Mouse (Mus musculus) MEL (cell line): ENCODE results near the gene Kcnj6. TPM values are rescaled to one million over a fixed set of nuclear protein-coding genes. Genes with fewer than 3 reads are reported as not detected.

Experiments used
- DNase-seq: peaks from one replicate; pipeline ENCODE4 v3.0.0; 2011; ENCODE audit warnings: low read depth, low spot score
- H3K27ac ChIP-seq: 2 replicates; pipeline ENCODE4 v1.5.1; 2012; ENCODE audit warnings: low read depth, mild to moderate bottlenecking, control low read depth, low read length, moderate library complexity; ENCODE audit not compliant: control insufficient read depth
- H3K27me3 ChIP-seq, 2 experiments: fragments of 150-350 bp in 1 of 2; sonication (generic) in 1 of 2; 2 replicates each; pipeline ENCODE4 v1.6.1; 2012; ENCODE audit warnings: low read length in 2 of 2, mild to moderate bottlenecking in 2 of 2, improper control_type of control experiment in 1 of 2, moderate library complexity in 1 of 2; ENCODE audit not compliant: insufficient read depth in 2 of 2, control insufficient read depth in 1 of 2
- H3K36me3 ChIP-seq, 2 experiments: 2 replicates each; pipeline ENCODE4 v1.6.1; 2012 to 2014; ENCODE audit warnings: low read length in 2 of 2, improper control_type of control experiment in 1 of 2, inconsistent platforms in 1 of 2, mild to moderate bottlenecking in 1 of 2; ENCODE audit not compliant: insufficient read depth in 2 of 2, control insufficient read depth in 1 of 2
- H3K4me1 ChIP-seq, 2 experiments: fragments of 150-350 bp in 1 of 2; sonication (generic) in 1 of 2; 2 replicates each; pipeline ENCODE4 v1.6.1; 2012; ENCODE audit warnings: low read length in 2 of 2, improper control_type of control experiment in 1 of 2, mild to moderate bottlenecking in 1 of 2; ENCODE audit not compliant: insufficient read depth in 2 of 2, control insufficient read depth in 1 of 2
- H3K4me3 ChIP-seq, 2 experiments: fragments of 150-350 bp in 1 of 2; sonication (generic) in 1 of 2; 2 replicates each; pipeline ENCODE4 v1.5.1; 2012; ENCODE audit warnings: low read depth in 2 of 2, low read length in 2 of 2, mild to moderate bottlenecking in 2 of 2, moderate library complexity in 2 of 2, control low read depth in 1 of 2, improper control_type of control experiment in 1 of 2; ENCODE audit not compliant: control insufficient read depth in 1 of 2, insufficient read depth in 1 of 2
- H3K79me2 ChIP-seq: 2 replicates; pipeline ENCODE4 v1.6.1; 2012; ENCODE audit warnings: mild to moderate bottlenecking, low read length, moderate library complexity; ENCODE audit not compliant: control insufficient read depth, poor library complexity, insufficient read depth
- H3K9ac ChIP-seq: 2 replicates; pipeline ENCODE4 v1.6.1; 2012; ENCODE audit warnings: low read depth, mild to moderate bottlenecking, control low read depth, low read length, moderate library complexity; ENCODE audit not compliant: control insufficient read depth, poor library complexity, severe bottlenecking
- H3K9me3 ChIP-seq: fragments of 150-350 bp; sonication (generic); replicated peaks from 2 replicates; pipeline ENCODE4 v1.6.1; 2012; ENCODE audit warnings: mild to moderate bottlenecking, low read length, improper control_type of control experiment, moderate library complexity; ENCODE audit not compliant: insufficient read depth
- CHD1 ChIP-seq: IDR thresholded peaks from 2 replicates; pipeline ENCODE4 v1.6.1; 2012; ENCODE audit warnings: low read depth, mild to moderate bottlenecking, inconsistent platforms, low read length, improper control_type of control experiment
- CHD2 ChIP-seq: IDR thresholded peaks from 2 replicates; pipeline ENCODE4 v1.6.1; 2011; ENCODE audit warnings: low read length, improper control_type of control experiment
- ELF1 ChIP-seq: IDR thresholded peaks from 2 replicates; pipeline ENCODE4 v1.6.1; 2014; ENCODE audit warnings: low read depth, mild to moderate bottlenecking, inconsistent platforms, low read length, improper control_type of control experiment, moderate library complexity
- GABPA ChIP-seq: IDR thresholded peaks from 2 replicates; pipeline ENCODE4 v1.6.1; 2012; ENCODE audit warnings: low read depth, mild to moderate bottlenecking, inconsistent platforms, low read length, improper control_type of control experiment, moderate library complexity
- GATA1 ChIP-seq: IDR thresholded peaks from 2 replicates; pipeline ENCODE4 v1.6.1; 2011; ENCODE audit warnings: low read depth, low read length, improper control_type of control experiment
- KAT2A ChIP-seq: conservative IDR thresholded peaks from 2 replicates; pipeline ENCODE4 v1.6.1; 2012; ENCODE audit warnings: low read depth, low read length, improper control_type of control experiment, inconsistent platforms
- MAX ChIP-seq: IDR thresholded peaks from 2 replicates; pipeline ENCODE4 v1.6.1; 2011; ENCODE audit warnings: low read length, improper control_type of control experiment
- MAZ ChIP-seq: IDR thresholded peaks from 2 replicates; pipeline ENCODE4 v1.6.1; 2012; ENCODE audit warnings: low read depth, mild to moderate bottlenecking, inconsistent platforms, low read length, improper control_type of control experiment
- MEF2A ChIP-seq: IDR thresholded peaks from 2 replicates; pipeline ENCODE4 v1.6.1; 2014; ENCODE audit warnings: low read depth, mild to moderate bottlenecking, inconsistent platforms, low read length, improper control_type of control experiment; ENCODE audit not compliant: poor library complexity, insufficient replicate concordance, severe bottlenecking; ENCODE audit errors: extremely low read depth
- MYB ChIP-seq: IDR thresholded peaks from 2 replicates; pipeline ENCODE4 v1.6.1; 2011; ENCODE audit warnings: mild to moderate bottlenecking, low read depth, low read length, improper control_type of control experiment
- NELFE ChIP-seq: IDR thresholded peaks from 2 replicates; pipeline ENCODE4 v1.6.1; 2011; ENCODE audit warnings: low read depth, low read length, improper control_type of control experiment
- NRF1 ChIP-seq: IDR thresholded peaks from 2 replicates; pipeline ENCODE4 v1.6.1; 2014; ENCODE audit warnings: low read depth, mild to moderate bottlenecking, inconsistent platforms, low read length, improper control_type of control experiment, moderate library complexity; ENCODE audit not compliant: poor library complexity, insufficient read depth, severe bottlenecking
- POLR2A ChIP-seq, 2 experiments: IDR thresholded peaks; 2 replicates each; pipeline ENCODE4 v1.6.1; 2011 to 2012; ENCODE audit warnings: low read length in 2 of 2, mild to moderate bottlenecking in 2 of 2, control low read depth in 1 of 2, improper control_type of control experiment in 1 of 2, low read depth in 1 of 2, moderate library complexity in 1 of 2; ENCODE audit not compliant: control insufficient read depth in 1 of 2, insufficient read depth in 1 of 2, poor library complexity in 1 of 2
- RAD21 ChIP-seq: IDR thresholded peaks from 2 replicates; pipeline ENCODE4 v1.6.1; 2011; ENCODE audit warnings: mild to moderate bottlenecking, low read depth, low read length, improper control_type of control experiment
- SMC3 ChIP-seq: IDR thresholded peaks from 2 replicates; pipeline ENCODE4 v1.6.1; 2011; ENCODE audit warnings: low read depth, low read length, improper control_type of control experiment
- TCF12 ChIP-seq: IDR thresholded peaks from 2 replicates; pipeline ENCODE4 v1.6.1; 2014; ENCODE audit warnings: low read depth, mild to moderate bottlenecking, inconsistent platforms, low read length, improper control_type of control experiment, moderate library complexity
- UBTF ChIP-seq: IDR thresholded peaks from 2 replicates; pipeline ENCODE4 v1.6.1; 2012; ENCODE audit warnings: low read depth, mild to moderate bottlenecking, inconsistent platforms, low read length, improper control_type of control experiment, moderate library complexity, borderline replicate concordance; ENCODE audit not compliant: insufficient read depth
- ZMIZ1 ChIP-seq: IDR thresholded peaks from 2 replicates; pipeline ENCODE4 v1.6.1; 2012; ENCODE audit warnings: low read depth, mild to moderate bottlenecking, inconsistent platforms, low read length, improper control_type of control experiment, moderate library complexity
- polyA plus RNA-seq, 2 experiments: library from polyadenylated mRNA; stranded (reverse) in 1 of 2; unstranded in 1 of 2; fragments of >175 nt in 1 of 2; fragments of >200 nt in 1 of 2; gene quantifications; 2 replicates each; pipeline versions ENCODE4 v1.2.1 to v1.2.4; 2012; ENCODE audit warnings: low replicate concordance in 2 of 2, low read depth in 1 of 2; ENCODE audit not compliant: insufficient read length in 2 of 2, insufficient read depth in 1 of 2, missing spikeins in 1 of 2
- total RNA-seq: library from RNA; depleted of rRNA; stranded (reverse); fragments of 300-350 nt; gene quantifications from 2 replicates; pipeline ENCODE4 v1.2.3, GENCODE M21; 2012

Kcnj6 gene
- total and polyA plus RNA-seq, 3 experiments, result not detected

DNA sequence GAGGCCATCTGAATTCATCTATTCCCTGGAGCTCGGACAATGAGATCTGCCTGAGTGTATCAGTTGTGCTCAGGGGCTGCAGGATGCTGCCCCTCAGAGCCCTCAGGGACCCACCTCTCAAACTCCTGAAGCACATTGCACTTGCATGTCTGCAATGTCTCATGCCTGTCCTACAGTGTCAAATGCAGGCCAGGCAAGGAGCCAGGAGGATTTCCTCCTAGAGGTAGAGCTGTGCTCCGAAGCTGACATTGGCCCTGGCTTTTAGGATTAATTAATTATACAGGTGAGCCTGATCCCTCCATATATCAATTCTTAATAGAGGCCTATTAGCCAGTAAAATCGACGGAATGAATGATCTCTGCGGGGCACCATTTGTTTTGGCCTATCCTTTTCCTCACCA is 2.0 kb upstream of the Kcnj6 start:
- Histone ChIP-seq H3K27ac (no peak overlapping the region), H3K9ac (no peak overlapping the region), H3K9me3 (no peaks in the 10 kb centered on the region), H3K4me3 (no peak overlapping the region), H3K27me3 (peaks cover 0 to 4% of the 10 kb centered on the region in 2 experiments; a peak in 1 of 4 replicates), H3K36me3 (no peaks in the 10 kb centered on the region), H3K79me2 (no peaks in the 10 kb centered on the region), H3K4me1 (no peaks in the 10 kb centered on the region)
- TF ChIP-seq NELFE (no peak), CHD1 (no peak), KAT2A (no peak), NRF1 (no peak), RAD21 (no peak), TCF12 (no peak), SMC3 (no peak), GATA1 (no peak), GABPA (no peak), POLR2A (IDR thresholded peaks at IDR 0.05; ENCODE audit: control insufficient read depth in 1 of 2, insufficient read depth in 1 of 2, low read depth in 1 of 2, low read length in 2 of 2, poor library complexity in 1 of 2) (no peak), UBTF (no peak)
- DNase-seq, result no peak

DNA sequence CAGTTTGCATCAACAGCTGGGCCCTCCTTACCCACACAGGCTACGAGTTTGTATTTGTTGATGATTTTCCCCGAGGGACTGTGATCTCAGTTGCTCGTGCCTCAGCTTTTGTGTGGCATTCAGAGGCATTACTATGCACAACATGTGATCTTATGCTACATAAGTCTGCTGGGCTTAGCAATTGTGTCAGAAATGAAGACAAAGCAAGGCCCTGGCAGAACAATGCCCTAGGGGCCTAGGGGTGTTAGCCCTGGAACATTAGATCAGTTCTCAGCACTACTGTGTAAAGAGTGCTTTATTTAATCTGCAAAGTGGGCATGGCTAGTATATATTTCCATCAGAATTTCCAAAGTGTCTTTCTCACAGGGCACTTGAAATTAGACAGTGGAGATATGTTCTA is 1.5 kb upstream of the Kcnj6 start:
- TF ChIP-seq MAX, result no peak
- H3K4me3 ChIP-seq, result no peak overlapping the region
- H3K27me3 ChIP-seq, result peaks cover 0 to 4% of the 10 kb centered on the region in 2 experiments; a peak in 1 of 4 replicates
- H3K9ac ChIP-seq, result no peak overlapping the region
- no peaks in the 10 kb centered on the region for H3K79me2 ChIP-seq
- H3K4me1 ChIP-seq, result no peaks in the 10 kb centered on the region
- no peaks in the 10 kb centered on the region for H3K9me3 ChIP-seq
- no peaks in the 10 kb centered on the region for H3K36me3 ChIP-seq
- H3K27ac ChIP-seq, result no peak overlapping the region
- DNase-seq, result no peak

DNA sequence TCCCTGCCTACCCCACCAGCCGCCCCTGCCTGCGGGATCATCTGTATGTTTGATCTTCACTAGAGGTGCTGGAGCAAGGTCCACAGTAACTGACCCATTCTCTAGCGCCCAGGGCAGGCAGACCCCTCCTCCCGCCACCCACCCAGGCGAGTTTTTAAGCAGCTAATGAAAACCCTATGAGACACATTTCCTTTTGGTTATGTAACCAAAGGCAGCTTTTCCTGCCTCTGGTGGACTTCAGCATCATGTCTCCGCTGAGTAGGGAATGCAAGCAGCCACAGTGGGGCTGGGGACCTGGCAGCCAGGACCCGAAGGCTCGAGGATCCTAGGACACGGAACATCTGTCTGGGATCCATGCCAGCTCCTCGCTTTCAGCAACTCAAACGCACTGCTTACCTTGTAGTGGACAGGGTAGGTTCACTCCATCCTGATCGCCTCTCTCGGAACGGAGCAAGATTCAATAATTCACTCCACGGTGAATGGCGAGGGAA is 665 bp downstream of the Kcnj6 start:
- DNase-seq, result no peak
- TF ChIP-seq MYB, result no peak
- TF ChIP-seq GABPA, result no peak
- TF ChIP-seq MAZ, result no peak
- no peak for TF ChIP-seq ELF1
- TF ChIP-seq MEF2A, result no peak
- TF ChIP-seq ZMIZ1, result no peak
- TF ChIP-seq CHD2, result no peak
- H3K79me2 ChIP-seq, result no peaks in the 10 kb centered on the region
- H3K4me1 ChIP-seq, result no peaks in the 10 kb centered on the region
- no peaks in the 10 kb centered on the region for H3K9me3 ChIP-seq
- H3K27me3 ChIP-seq, result no peaks in the 10 kb centered on the region
- H3K27ac ChIP-seq, result no peak overlapping the region
- no peaks in the 10 kb centered on the region for H3K36me3 ChIP-seq
- no peak overlapping the region for H3K9ac ChIP-seq
- H3K4me3 ChIP-seq, result no peak overlapping the region
